Mouse (Mus musculus): Measurements from ENCODE around the gene Frmd4b. TPM values are rescaled to one million over a fixed set of nuclear protein-coding genes. Genes with fewer than 3 reads are reported as not detected.

Frmd4b gene
- polyA plus RNA-seq, 1 experiment from 2014 or later = 27.1 TPM

DNA sequence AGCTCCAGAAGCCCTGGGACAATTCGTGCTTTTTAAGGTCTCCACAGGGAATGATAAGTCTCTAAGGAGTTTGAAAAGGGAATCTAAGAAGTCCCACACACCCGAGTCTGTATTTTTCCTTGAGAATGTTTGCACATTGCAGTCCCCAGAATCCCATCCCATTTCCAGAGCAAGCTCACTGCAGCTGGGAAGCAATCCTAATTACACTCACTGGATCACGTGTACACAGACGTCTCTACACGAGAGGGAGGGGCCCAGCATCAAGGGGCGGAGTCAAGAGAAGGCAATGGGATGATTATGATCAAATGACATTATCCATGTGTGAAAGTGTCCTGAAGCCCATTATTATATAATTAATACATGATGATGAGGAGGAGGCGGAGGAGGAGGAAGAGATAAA, 128.5 kb downstream of the Frmd4b start:
- Histone ChIP-seq H3K27ac (no peak overlapping the region), H3K4me2 (replicated peaks) (0 out of 2 replicates have a peak overlapping the region, but pooled peaks have one; percentile 96), H3K27me3 (peaks cover 18% of the 10 kb centered on the region), H3K4me3 (replicated peaks) (no peak overlapping the region), H3K4me1 (replicated peaks) (peaks cover 28% of the 10 kb centered on the region), H3K9ac (replicated peaks) (no peak overlapping the region), H3K36me3 (no peaks in the 10 kb centered on the region), H3K9me3 (no peaks in the 10 kb centered on the region)
- WGBS = 26% methylated on average over 7 of the region's 7 CpGs
- ATAC-seq = no peak

DNA sequence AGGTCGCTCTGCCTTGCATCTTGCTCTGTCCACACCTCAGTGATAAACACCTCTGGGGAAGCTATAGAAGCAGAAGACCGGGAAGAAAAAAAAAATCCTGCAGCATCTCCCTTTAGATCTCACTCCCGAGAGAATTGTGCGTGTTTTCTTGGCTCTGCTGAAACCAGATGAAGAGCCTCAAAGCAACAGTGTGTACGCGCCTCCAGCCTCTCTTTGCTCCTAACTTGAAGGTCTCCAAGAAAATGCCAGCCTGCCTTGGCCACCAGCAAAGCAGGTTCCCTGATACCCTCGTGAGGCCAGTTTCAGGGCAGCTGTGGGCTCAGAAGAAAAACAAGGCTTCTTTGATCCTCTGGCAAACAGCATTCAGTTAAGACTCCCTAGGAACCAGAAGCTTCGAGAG, 129.1 kb downstream of the Frmd4b start:
- peaks cover 18% of the 10 kb centered on the region for H3K27me3 ChIP-seq
- H3K4me3 ChIP-seq (replicated peaks) = peak overlapping the region; percentile 50; the same call in 1 of the 2 replicates
- peak overlapping the region; percentile 96 for H3K4me2 ChIP-seq (replicated peaks)
- no peaks in the 10 kb centered on the region for H3K9me3 ChIP-seq
- WGBS = 23% methylated on average over 8 of the region's 8 CpGs
- H3K4me1 ChIP-seq (replicated peaks) = peaks cover 28% of the 10 kb centered on the region
- no peaks in the 10 kb centered on the region for H3K36me3 ChIP-seq
- no peak for ATAC-seq
- H3K9ac ChIP-seq (replicated peaks) = no peak overlapping the region
- H3K27ac ChIP-seq = no peak overlapping the region

DNA sequence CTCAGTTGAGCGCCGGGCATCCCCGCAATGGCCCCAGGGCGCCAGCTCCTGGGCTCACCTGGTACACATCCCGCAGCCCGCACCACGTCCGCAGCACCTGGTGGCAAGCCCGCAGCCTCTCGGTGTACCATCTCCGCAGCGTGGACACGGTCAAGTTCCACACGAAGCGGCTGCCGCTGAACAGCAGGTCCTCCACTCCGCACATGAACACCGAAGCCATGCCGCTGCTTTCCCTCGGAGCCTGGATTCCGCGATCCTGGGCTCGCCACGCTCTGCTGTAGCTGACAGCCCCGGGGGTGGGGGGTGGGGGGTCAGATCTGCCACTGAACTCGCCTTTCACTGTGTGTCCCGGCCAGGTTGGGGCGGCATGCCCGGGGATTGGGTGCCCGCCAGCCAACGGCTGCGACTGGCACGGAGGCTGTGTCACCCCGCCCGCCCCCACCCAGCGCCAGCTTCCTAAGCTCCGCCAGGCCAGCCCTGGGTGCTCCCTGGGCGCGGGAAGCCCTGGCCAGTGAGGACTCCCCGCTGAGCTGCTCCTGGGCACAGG, 129.7 kb downstream of the Frmd4b start:
- Histone ChIP-seq H3K27me3 (peaks cover 18% of the 10 kb centered on the region), H3K27ac (no peak overlapping the region), H3K9me3 (no peaks in the 10 kb centered on the region), H3K9ac (replicated peaks) (peak overlapping the region; percentile 67), H3K4me2 (replicated peaks) (peak overlapping the region; percentile 96), H3K4me1 (replicated peaks) (peaks cover 28% of the 10 kb centered on the region), H3K36me3 (no peaks in the 10 kb centered on the region), H3K4me3 (replicated peaks) (peak overlapping the region; percentile 50)
- ATAC-seq = peak; percentile 80
- WGBS = under 1% methylated on average over 40 of the region's 40 CpGs

DNA sequence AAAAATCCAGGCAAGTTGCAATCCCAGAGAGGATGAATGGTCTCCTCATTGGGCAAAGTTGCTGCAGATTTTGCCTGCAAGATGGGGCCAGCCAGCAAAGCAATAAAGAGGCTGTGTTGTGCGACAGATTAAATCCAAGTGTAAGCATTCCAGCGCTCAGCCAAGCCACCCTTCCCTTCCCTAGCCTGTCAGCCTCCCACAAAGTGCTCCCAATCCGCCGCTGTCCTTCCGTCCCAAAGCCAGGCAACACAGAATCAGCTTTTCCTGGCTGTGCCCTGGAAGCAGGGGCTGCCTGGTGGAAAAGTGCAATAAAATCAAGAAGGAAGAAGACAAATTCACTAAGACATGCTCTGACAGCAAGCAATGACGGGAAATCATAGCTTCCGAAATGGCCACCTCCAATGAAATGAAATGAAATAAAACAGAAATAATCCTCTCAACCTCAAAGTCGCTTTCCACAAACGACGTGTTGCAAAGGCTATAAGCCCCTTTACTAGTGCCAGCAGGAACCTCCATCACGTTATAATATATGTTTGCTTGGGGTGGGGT, 130.5 kb downstream of the Frmd4b start:
- H3K27me3 ChIP-seq = peaks cover 18% of the 10 kb centered on the region
- WGBS = 22% methylated on average over 11 of the region's 11 CpGs
- peak overlapping the region; percentile 50 for H3K4me3 ChIP-seq (replicated peaks)
- ATAC-seq = no peak
- H3K36me3 ChIP-seq = no peaks in the 10 kb centered on the region
- H3K27ac ChIP-seq = no peak overlapping the region
- peak overlapping the region; percentile 96 for H3K4me2 ChIP-seq (replicated peaks)
- H3K4me1 ChIP-seq (replicated peaks) = peaks cover 28% of the 10 kb centered on the region
- H3K9me3 ChIP-seq = no peaks in the 10 kb centered on the region
- peak overlapping the region; percentile 67 for H3K9ac ChIP-seq (replicated peaks)

DNA sequence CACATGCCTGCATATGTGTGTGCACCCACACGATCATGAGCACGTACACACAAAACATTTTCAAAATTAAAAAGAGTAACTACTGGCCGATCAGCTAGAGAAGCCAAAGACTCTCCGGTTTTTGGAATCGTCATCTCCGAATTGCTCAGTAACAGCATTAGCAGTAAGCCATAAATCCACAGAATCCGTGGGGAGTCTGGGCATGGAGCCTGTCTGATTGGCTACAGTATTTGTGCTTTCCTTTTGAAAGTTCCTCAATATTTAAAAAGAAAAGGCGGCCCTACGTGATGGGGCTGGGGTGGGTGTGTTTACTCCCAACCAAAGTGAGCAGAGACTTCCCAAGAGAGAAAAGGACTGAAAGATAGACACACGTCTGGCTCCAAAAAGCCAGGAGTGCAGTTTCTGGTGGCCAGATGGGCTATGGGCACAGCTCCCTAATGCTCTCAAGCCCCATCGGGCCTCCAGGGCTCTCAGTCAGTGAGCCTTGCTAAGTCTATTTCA, 131.4 kb downstream of the Frmd4b start:
- Histone ChIP-seq H3K27me3 (peaks cover 18% of the 10 kb centered on the region), H3K9me3 (no peaks in the 10 kb centered on the region), H3K4me1 (replicated peaks) (peaks cover 28% of the 10 kb centered on the region), H3K4me2 (replicated peaks) (no peak overlapping the region), H3K36me3 (no peaks in the 10 kb centered on the region), H3K27ac (no peak overlapping the region), H3K9ac (replicated peaks) (no peak overlapping the region), H3K4me3 (replicated peaks) (no peak overlapping the region)
- WGBS = 82% methylated on average over 11 of the region's 11 CpGs
- no peak for ATAC-seq

DNA sequence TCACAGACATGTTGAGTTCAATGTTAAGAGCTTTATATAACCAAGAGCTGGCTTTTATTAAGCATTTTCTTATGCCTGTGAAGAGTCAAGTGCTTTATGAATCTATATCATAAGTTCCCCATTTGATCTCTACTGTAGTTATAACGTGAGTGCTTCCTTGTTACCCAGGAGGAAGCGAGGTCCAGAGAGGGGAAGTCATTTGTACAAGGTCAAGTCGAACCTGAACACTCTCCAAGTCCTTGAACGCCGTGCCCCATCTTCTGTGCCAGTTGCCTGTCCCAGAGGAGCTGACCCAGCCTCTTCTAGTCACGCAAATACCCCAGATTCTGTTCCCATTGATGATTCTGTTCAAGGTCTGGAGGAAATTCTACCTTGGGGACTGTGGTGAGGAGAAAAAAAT, 135.4 kb downstream of the Frmd4b start:
- no peak overlapping the region for H3K4me3 ChIP-seq (replicated peaks)
- H3K4me2 ChIP-seq (replicated peaks) = no peak overlapping the region
- no peak overlapping the region for H3K9ac ChIP-seq (replicated peaks)
- H3K27me3 ChIP-seq = peaks cover 10% of the 10 kb centered on the region
- 88% methylated on average over 6 of the region's 6 CpGs for WGBS
- no peak overlapping the region for H3K27ac ChIP-seq
- no peaks in the 10 kb centered on the region for H3K9me3 ChIP-seq
- peaks cover 12% of the 10 kb centered on the region for H3K4me1 ChIP-seq (replicated peaks)
- ATAC-seq = no peak
- H3K36me3 ChIP-seq = no peaks in the 10 kb centered on the region

DNA sequence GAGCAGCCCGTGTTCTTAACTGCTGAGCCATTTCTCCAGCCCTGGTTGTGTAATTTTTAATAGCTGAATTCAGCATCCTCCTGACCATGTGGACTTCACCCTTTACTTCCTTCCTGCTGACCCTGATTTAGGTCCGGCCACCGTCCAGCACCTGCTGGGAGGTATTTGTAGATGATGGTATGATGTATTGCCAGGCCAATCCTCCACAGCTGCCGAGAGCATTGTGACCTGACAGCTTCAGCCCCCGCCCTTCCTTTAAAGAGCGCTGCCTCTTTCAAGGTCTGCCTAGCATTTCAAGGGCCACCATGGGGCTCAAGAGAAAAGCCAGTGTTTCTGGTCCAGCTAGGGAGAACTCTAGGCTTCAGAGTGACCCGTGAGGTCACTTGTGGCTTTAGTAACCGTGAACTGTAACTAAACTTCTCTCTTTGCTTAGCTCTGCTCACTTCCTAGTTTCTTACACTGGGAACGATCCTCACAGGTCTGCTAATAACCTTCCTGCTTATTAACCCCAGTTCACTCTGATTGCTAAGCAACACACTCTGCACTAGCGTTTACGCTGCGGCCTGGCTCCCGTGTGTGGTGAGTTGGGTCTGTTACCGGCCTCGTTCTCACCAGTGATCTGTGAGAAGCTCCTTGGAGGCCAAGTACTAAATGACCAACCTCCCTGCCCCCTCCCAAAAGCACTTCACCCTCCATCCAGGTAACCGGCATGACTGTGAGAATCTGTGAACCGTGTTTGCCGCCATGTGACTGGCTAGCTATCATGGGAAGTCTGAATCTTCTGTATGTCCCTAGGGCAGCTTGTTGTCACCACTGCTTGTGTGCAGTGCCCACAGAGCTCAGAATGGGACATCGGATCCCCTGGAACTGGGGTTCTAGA, 138.1 kb downstream of the Frmd4b start:
- H3K27me3 ChIP-seq = no peaks in the 10 kb centered on the region
- no peaks in the 10 kb centered on the region for H3K36me3 ChIP-seq
- no peak for ATAC-seq
- no peak overlapping the region for H3K9ac ChIP-seq (replicated peaks)
- no peak overlapping the region for H3K4me3 ChIP-seq (replicated peaks)
- peaks cover 6% of the 10 kb centered on the region; the same call in 1 of the 2 replicates for H3K4me1 ChIP-seq (replicated peaks)
- no peak overlapping the region for H3K4me2 ChIP-seq (replicated peaks)
- no peaks in the 10 kb centered on the region for H3K9me3 ChIP-seq
- WGBS = 46% methylated on average over 19 of the region's 19 CpGs
- H3K27ac ChIP-seq = no peak overlapping the region

DNA sequence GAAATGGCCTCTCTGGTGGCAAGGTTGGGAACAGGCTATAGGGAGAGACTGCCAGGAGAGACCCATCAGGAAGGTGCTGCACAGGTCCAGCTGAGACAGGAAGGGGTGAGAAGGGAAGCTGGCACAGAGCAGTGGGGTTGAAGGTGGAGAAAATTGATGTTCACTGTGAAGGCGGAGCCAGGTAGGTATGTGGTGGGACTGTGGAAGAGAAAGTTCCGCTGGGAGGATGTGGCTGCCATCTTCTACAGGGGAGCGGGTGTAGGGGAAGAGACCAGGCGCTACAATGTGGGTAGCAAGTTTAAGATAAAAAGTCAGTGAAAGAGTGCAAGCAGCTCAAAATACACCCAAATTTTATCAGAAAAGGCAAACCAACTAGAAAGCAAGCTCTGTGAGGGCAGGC, 143.7 kb downstream of the Frmd4b start:
- Histone ChIP-seq H3K9ac (replicated peaks) (no peak overlapping the region), H3K9me3 (no peaks in the 10 kb centered on the region), H3K27me3 (no peaks in the 10 kb centered on the region), H3K4me3 (replicated peaks) (no peak overlapping the region), H3K27ac (no peak overlapping the region), H3K36me3 (no peaks in the 10 kb centered on the region), H3K4me2 (replicated peaks) (no peak overlapping the region), H3K4me1 (replicated peaks) (no peaks in the 10 kb centered on the region)
- WGBS = 98% methylated on average over 4 of the region's 4 CpGs
- no peak for ATAC-seq

DNA sequence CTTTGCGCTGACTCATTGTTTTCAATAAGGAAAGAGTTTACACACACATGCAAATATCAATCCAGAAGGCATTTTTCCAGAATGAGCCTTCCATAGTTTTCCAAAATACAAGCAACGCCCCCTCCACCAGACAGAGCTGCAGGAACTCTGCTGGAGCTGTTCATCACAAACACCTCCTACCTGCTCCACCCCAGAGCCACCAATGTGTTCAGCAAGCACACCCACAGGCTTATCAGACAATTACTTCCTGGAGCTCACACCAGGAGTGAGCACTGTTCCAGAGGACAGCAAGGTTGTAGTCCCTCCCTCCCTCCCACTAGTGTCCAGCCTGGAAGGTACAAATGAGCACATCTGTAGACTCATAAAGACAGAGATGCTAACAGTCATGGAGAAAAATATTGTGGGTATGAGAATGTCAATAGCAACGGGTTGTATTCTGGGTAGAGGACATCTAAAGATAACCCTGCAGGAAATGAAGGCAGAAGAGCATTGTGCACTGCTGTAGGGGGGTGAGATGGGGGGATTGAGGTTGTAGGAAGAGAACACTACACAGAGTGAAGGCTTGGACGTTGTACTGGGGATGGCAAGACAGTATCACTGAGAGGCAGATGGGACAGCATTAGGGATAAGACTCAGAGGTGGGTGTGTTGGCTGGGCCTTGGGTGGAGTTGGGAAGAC, 144.3 kb downstream of the Frmd4b start:
- no peaks in the 10 kb centered on the region for H3K27me3 ChIP-seq
- H3K4me3 ChIP-seq (replicated peaks) = no peak overlapping the region
- H3K4me2 ChIP-seq (replicated peaks) = no peak overlapping the region
- 88% methylated on average over 4 of the region's 4 CpGs for WGBS
- no peaks in the 10 kb centered on the region for H3K9me3 ChIP-seq
- H3K4me1 ChIP-seq (replicated peaks) = no peaks in the 10 kb centered on the region
- no peak for ATAC-seq
- H3K36me3 ChIP-seq = no peaks in the 10 kb centered on the region
- no peak overlapping the region for H3K27ac ChIP-seq
- H3K9ac ChIP-seq (replicated peaks) = no peak overlapping the region

DNA sequence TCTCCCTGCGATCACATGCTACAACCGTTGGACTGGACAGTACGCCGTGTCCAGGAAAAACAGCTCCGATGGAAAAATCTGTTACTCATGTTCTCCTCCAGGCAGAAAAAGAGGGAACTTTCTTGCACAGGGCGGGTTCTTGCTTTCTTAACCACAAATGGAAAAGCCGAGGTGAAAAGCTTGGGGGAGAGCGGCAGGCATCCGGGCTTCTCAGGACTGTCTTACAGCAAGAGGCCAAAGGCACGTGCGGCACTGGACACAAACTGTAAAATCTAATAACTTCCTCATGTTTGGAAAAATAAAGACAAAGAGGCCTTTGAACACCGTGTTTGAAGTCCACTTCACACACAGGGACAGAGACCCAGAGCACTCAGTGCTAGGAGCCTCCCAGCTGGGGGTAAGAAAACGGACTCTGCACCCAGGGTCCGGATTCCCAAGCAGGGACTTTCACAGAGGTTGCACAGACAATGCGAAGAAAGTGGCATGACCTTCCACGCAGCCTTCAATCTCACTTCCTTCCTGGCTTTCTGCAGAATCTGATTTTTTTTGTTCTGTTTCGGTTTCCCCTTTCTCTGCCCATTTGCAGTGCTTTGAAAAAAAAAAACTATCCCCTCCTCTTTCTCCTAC, 153.3 kb downstream of the Frmd4b start:
- Histone ChIP-seq H3K4me1 (replicated peaks) (peaks cover 11% of the 10 kb centered on the region), H3K9ac (replicated peaks) (no peak overlapping the region), H3K9me3 (no peaks in the 10 kb centered on the region), H3K4me2 (replicated peaks) (no peak overlapping the region), H3K36me3 (no peaks in the 10 kb centered on the region), H3K27me3 (no peaks in the 10 kb centered on the region), H3K4me3 (replicated peaks) (no peak overlapping the region), H3K27ac (no peak overlapping the region)
- no peak for ATAC-seq
- WGBS = 70% methylated on average over 17 of the region's 17 CpGs

DNA sequence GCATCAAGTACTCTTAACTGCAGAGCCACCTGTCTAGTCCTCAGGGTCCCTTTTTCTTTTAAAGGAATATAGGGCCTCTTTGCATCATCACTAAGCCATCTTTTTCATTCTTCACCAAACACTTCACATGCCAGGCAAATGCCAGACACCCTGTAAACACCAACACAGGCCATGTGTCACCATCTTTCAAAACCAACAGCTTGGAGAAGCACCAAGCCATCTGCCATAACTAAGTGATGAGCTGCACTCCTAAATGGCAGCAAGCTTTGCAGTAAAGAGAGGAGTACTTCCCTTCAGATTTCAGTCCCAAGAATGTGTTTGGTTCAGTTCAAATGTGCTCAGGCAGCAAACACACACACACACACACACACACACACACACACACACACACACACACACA, 154.9 kb downstream of the Frmd4b start:
- Histone ChIP-seq H3K27ac (no peak overlapping the region), H3K4me2 (replicated peaks) (no peak overlapping the region), H3K36me3 (no peaks in the 10 kb centered on the region), H3K9ac (replicated peaks) (no peak overlapping the region), H3K9me3 (no peaks in the 10 kb centered on the region), H3K4me3 (replicated peaks) (no peak overlapping the region), H3K4me1 (replicated peaks) (peaks cover 26% of the 10 kb centered on the region), H3K27me3 (no peaks in the 10 kb centered on the region)
- ATAC-seq = no peak

Measured in midbrain, embryonic 13.5 days (tissue).